ENCODE assay signal across 22 mouse cellular contexts in genomic region chr5:75987530-75987929, GRCm38 (mm10). TPM values are rescaled to one million over a fixed set of nuclear protein-coding genes. Genes with fewer than 3 reads are reported as not detected.
DNase-seq lines count a peak whose midpoint lies in the region; ATAC-seq and TF ChIP-seq lines count a peak whose summit lies in the region.
"Had no signal": no experiment of that assay in that cellular context is flagged by ENCODE, and none has a peak within 500 bp of the region (broad histone marks: within the 10 kb centered on the region; RNA-seq: fewer than 3 reads in every experiment).

No protein-coding gene starts in this region.

- TF ChIP-seq CTCF in layer of hippocampus, adult 2 months (conservative IDR thresholded peaks at IDR 0.05), result no peak

- H3K27ac ChIP-seq in layer of hippocampus, adult 2 months, result peak overlapping the region; percentile 41; the same call in 1 of the 2 replicates
- H3K27ac ChIP-seq: forebrain, embryonic 10.5 days; forebrain, embryonic 13.5 days; hindbrain, embryonic 12.5 days; hindbrain, embryonic 15.5 days had no signal

- peak; percentile 86 for ATAC-seq in frontal cortex, adult (ENCODE audit: low TSS enrichment)
- ATAC-seq: forebrain, embryonic 13.5 days; forebrain, embryonic 16.5 days had no signal

- intact Hi-C loops in left cerebral cortex, postnatal 4 days (cut with DNase I), result loop anchor here (10.0 kb wide), 1 partner anchor 113 kb away; no protein-coding TSS in a partner anchor

- no peak overlapping the region for H3K4me3 ChIP-seq in layer of hippocampus, adult 2 months
- H3K4me3 ChIP-seq: forebrain, embryonic 10.5 days; forebrain, embryonic 13.5 days; hindbrain, embryonic 12.5 days; hindbrain, embryonic 15.5 days had no signal

- no peak for DNase-seq in frontal cortex, postnatal 25 days (ENCODE audit: low spot score in 2 of 2)
- no peak for DNase-seq in layer of hippocampus, adult 2 months (ENCODE audit: low spot score in 2 of 2)
- no peak for DNase-seq in layer of hippocampus, postnatal 10 days (ENCODE audit: low spot score in 2 of 2)
- DNase-seq in brain, adult 2 months (ENCODE audit: low read depth, low spot score), result peak; percentile 48
- no peak for DNase-seq in left cerebral cortex, postnatal 4 days
- DNase-seq: adrenal gland, adult 2 months; adrenal gland, postnatal 14 days; B cell, adult 2 months; cerebellum, adult 11-12 months; cerebellum, adult 8-10 months; cerebellum, postnatal 10 days; cerebellum, postnatal 36 days; gastrocnemius, postnatal 10 days; gastrocnemius, postnatal 36 days; heart, adult 11 months had no signal

RNA-seq across cellular contexts. Expression of gene Kdr, which starts 9.3 kb away (rescaled TPM):
- total RNA-seq in layer of hippocampus, adult 2 months (2021), result 1 to 10 TPM; 6.3 to 7.0 TPM
- 10 to 100 TPM; 26.9 to 30.2 TPM for total RNA-seq in layer of hippocampus, postnatal 10 days (2021)
- total RNA-seq in left cerebral cortex, postnatal 4 days (2021), result 10 to 100 TPM; 27.7 to 28.4 TPM
- total RNA-seq: CH12.LX had no signal
